Mouse (Mus musculus) hematopoietic multipotent progenitor cell, adult 10-12 weeks (in vitro differentiated cells): ENCODE results near the gene Vmn1r130. TPM values are rescaled to one million over a fixed set of nuclear protein-coding genes. Genes with fewer than 3 reads are reported as not detected.

Experiments used
- polyA plus RNA-seq: library from polyadenylated mRNA; stranded (reverse); fragments of >175 nt; gene quantifications from 2 replicates; pipeline ENCODE4 v1.2.3, GENCODE M21; 2012; ENCODE audit warnings: low replicate concordance

Vmn1r130 gene
- not detected in 2 replicates for polyA plus RNA-seq

GRCm38 (mm10) chr7:21511480-21511879 is at the start of gene Vmn1r130:
TSS of gene Vmn1r130 (plus strand) at chr7:21511780.

GRCm38 (mm10) chr7:21545990-21546389 is 34.4 kb downstream of the Vmn1r130 start, which contains the start of gene Vmn1r131:
TSS of gene Vmn1r131 (minus strand) at chr7:21546090.

Other genes starting within 250 kb of the Vmn1r130 start
- not detected in 2 replicates for gene Vmn1r125, start 239.6 kb upstream of the Vmn1r130 start, polyA plus RNA-seq
- not detected in 2 replicates for gene Vmn1r126, start 210.3 kb upstream of the Vmn1r130 start, polyA plus RNA-seq
- gene Vmn1r127, start 191.9 kb upstream of the Vmn1r130 start, polyA plus RNA-seq = not detected in 2 replicates
- gene Vmn1r128, start 162.4 kb upstream of the Vmn1r130 start, polyA plus RNA-seq = not detected in 2 replicates
- not detected in 2 replicates for gene Vmn1r129, start 150.5 kb upstream of the Vmn1r130 start, polyA plus RNA-seq
- gene Gm6882, start 79.0 kb upstream of the Vmn1r130 start, polyA plus RNA-seq = not detected in 2 replicates
- not detected in 2 replicates for gene Vmn1r131, start 34.3 kb downstream of the Vmn1r130 start, polyA plus RNA-seq
- gene Vmn1r132, start 102.3 kb downstream of the Vmn1r130 start, polyA plus RNA-seq = not detected in 2 replicates
- not detected in 2 replicates for gene Gm4175, start 249.7 kb downstream of the Vmn1r130 start, polyA plus RNA-seq